Mouse (Mus musculus): Measurements from ENCODE around the gene Cdca7l. TPM values are rescaled to one million over a fixed set of nuclear protein-coding genes. Genes with fewer than 3 reads are reported as not detected.
A peak's percentile ranks its signal among the peaks of the same experiment; 100 is the strongest.

The Cdca7l gene
- total and polyA plus RNA-seq, 3 experiments: 30.6 to 56.6 (median 55.1) TPM

- dilution Hi-C loops (cut with MboI; ENCODE audit: extremely low pct_ligation_motif_present, extremely low pct_unique_long_range_greater_than_20kb, low sequenced_read_pairs): no loop called here
- no peak overlapping the region for H3K4me3 ChIP-seq (replicated peaks in 1 of 3; ENCODE audit: low read depth in 2 of 3, low read length in 2 of 3, poor library complexity in 1 of 3)
- in situ Hi-C loops (cut with MboI; ENCODE audit: low pct_ligation_motif_present, low pct_unique_long_range_greater_than_20kb, low sequenced_read_pairs): no loop called here
- no peaks in the 10 kb centered on the region for H3K9me3 ChIP-seq (replicated peaks; ENCODE audit: low read length)
- H3K4me1 ChIP-seq (ENCODE audit: control insufficient read depth in 1 of 2, insufficient read depth in 2 of 2): peaks cover 0 to 23% of the 10 kb centered on the region in 2 experiments; a peak in 2 of 4 replicates
- H3K9ac ChIP-seq (ENCODE audit: insufficient read depth, low read depth): no peak overlapping the region
- H3K27ac ChIP-seq (ENCODE audit: insufficient read depth, low read depth): no peak overlapping the region
- peak; percentile 51 for DNase-seq (ENCODE audit: extremely low read depth)
- H3K79me2 ChIP-seq (replicated peaks; ENCODE audit: control insufficient read depth, extremely low read depth, insufficient read depth, poor library complexity, severe bottlenecking): no peaks in the 10 kb centered on the region; the same call in 1 of the 2 replicates
- H3K27me3 ChIP-seq (replicated peaks): no peaks in the 10 kb centered on the region
- peaks cover 0 to 40% of the 10 kb centered on the region in 2 experiments for H3K36me3 ChIP-seq (replicated peaks in 1 of 2; ENCODE audit: control insufficient read depth in 1 of 2, insufficient read depth in 1 of 2, low read length in 1 of 2)
- no peak overlapping the region for H3K4me2 ChIP-seq (ENCODE audit: insufficient read depth, low read depth, poor library complexity, severe bottlenecking)
- TF ChIP-seq GABPA (IDR thresholded peaks at IDR 0.05; ENCODE audit: insufficient replicate concordance, low read depth, low read length) (no peak), MAFK (IDR thresholded peaks at IDR 0.05; ENCODE audit: insufficient replicate concordance, low read length) (no peak), JUND (conservative IDR thresholded peaks at IDR 0.05; ENCODE audit: low read depth, low read length) (no peak), USF2 (conservative IDR thresholded peaks at IDR 0.05; ENCODE audit: low read depth, low read length) (no peak), JUN (IDR thresholded peaks at IDR 0.05; ENCODE audit: insufficient read depth, low read depth, low read length) (no peak), CTCF (conservative IDR thresholded peaks at IDR 0.05 in 1 of 2, IDR thresholded peaks at IDR 0.05 in 1 of 2; ENCODE audit: low read depth in 2 of 2, low read length in 2 of 2) (peak; percentile 85 to 95), PAX5 (IDR thresholded peaks at IDR 0.05; ENCODE audit: low read length) (no peak), POLR2AphosphoS2 (IDR thresholded peaks at IDR 0.05; ENCODE audit: low read depth, low read length) (no peak), RAD21 (IDR thresholded peaks at IDR 0.05; ENCODE audit: low read depth, low read length) (peak; percentile 46), POLR2A (IDR thresholded peaks at IDR 0.05; ENCODE audit: low read depth, low read length) (no peak), SMC3 (IDR thresholded peaks at IDR 0.05; ENCODE audit: low read depth, low read length) (peak; percentile 86), BHLHE40 (IDR thresholded peaks at IDR 0.05; ENCODE audit: low read depth, low read length) (no peak), UBTF (IDR thresholded peaks at IDR 0.05; ENCODE audit: low read depth, low read length) (no peak), ETS1 (conservative IDR thresholded peaks at IDR 0.05; ENCODE audit: low read depth, low read length) (no peak), NRF1 (IDR thresholded peaks at IDR 0.05; ENCODE audit: low read depth, low read length) (no peak), SIN3A (IDR thresholded peaks at IDR 0.05; ENCODE audit: low read length) (no peak), MXI1 (IDR thresholded peaks at IDR 0.05; ENCODE audit: low read depth, low read length) (no peak)
Measured at GRCm38 (mm10) chr12:117853316-117853715, 49.2 kb downstream of the Cdca7l start.

- dilution Hi-C loops (cut with MboI; ENCODE audit: extremely low pct_ligation_motif_present, extremely low pct_unique_long_range_greater_than_20kb, low sequenced_read_pairs): no loop called here
- peaks cover 0 to 21% of the 10 kb centered on the region in 2 experiments; a peak in 2 of 4 replicates for H3K4me1 ChIP-seq (ENCODE audit: control insufficient read depth in 1 of 2, insufficient read depth in 2 of 2)
- in situ Hi-C loops (cut with MboI; ENCODE audit: low pct_ligation_motif_present, low pct_unique_long_range_greater_than_20kb, low sequenced_read_pairs): no loop called here
Measured at GRCm38 (mm10) chr12:117857023-117857422, 52.9 kb downstream of the Cdca7l start.

More at GRCm38 (mm10) chr12:117857023-117857422, 52.9 kb downstream of the Cdca7l start:
- no peaks in the 10 kb centered on the region for H3K9me3 ChIP-seq (replicated peaks; ENCODE audit: low read length)
- TF ChIP-seq USF2 (conservative IDR thresholded peaks at IDR 0.05; ENCODE audit: low read depth, low read length): no peak
- TF ChIP-seq POLR2AphosphoS2 (IDR thresholded peaks at IDR 0.05; ENCODE audit: low read depth, low read length): no peak
- no peak for TF ChIP-seq NELFE (IDR thresholded peaks at IDR 0.05; ENCODE audit: low read depth, low read length)
- TF ChIP-seq SIN3A (IDR thresholded peaks at IDR 0.05; ENCODE audit: low read length): no peak
- no peak for TF ChIP-seq JUN (IDR thresholded peaks at IDR 0.05; ENCODE audit: insufficient read depth, low read depth, low read length)
- no peak for TF ChIP-seq BHLHE40 (IDR thresholded peaks at IDR 0.05; ENCODE audit: low read depth, low read length)
- TF ChIP-seq CTCF (conservative IDR thresholded peaks at IDR 0.05 in 1 of 2, IDR thresholded peaks at IDR 0.05 in 1 of 2; ENCODE audit: low read depth in 2 of 2, low read length in 2 of 2): no peak
- TF ChIP-seq MAFK (IDR thresholded peaks at IDR 0.05; ENCODE audit: insufficient replicate concordance, low read length): no peak
- TF ChIP-seq EP300 (IDR thresholded peaks at IDR 0.05; ENCODE audit: low read length): no peak
- TF ChIP-seq SMC3 (IDR thresholded peaks at IDR 0.05; ENCODE audit: low read depth, low read length): no peak
- no peak for TF ChIP-seq TBP (conservative IDR thresholded peaks at IDR 0.05; ENCODE audit: low read depth, low read length)
- TF ChIP-seq GABPA (IDR thresholded peaks at IDR 0.05; ENCODE audit: insufficient replicate concordance, low read depth, low read length): no peak
- TF ChIP-seq ZMIZ1 (IDR thresholded peaks at IDR 0.05; ENCODE audit: low read depth, low read length): no peak
- TF ChIP-seq UBTF (IDR thresholded peaks at IDR 0.05; ENCODE audit: low read depth, low read length): no peak
- no peak for TF ChIP-seq ZNF384 (IDR thresholded peaks at IDR 0.05; ENCODE audit: low read depth, low read length)
- no peak for TF ChIP-seq MAX (IDR thresholded peaks at IDR 0.05; ENCODE audit: low read length)
- no peak for TF ChIP-seq USF1 (IDR thresholded peaks at IDR 0.05; ENCODE audit: low read depth, low read length)
- TF ChIP-seq IRF4 (IDR thresholded peaks at IDR 0.05; ENCODE audit: low read depth, low read length): no peak
- no peak for TF ChIP-seq CHD2 (IDR thresholded peaks at IDR 0.05; ENCODE audit: low read length)
- no peak for DNase-seq (ENCODE audit: extremely low read depth)
- no peak overlapping the region for H3K27ac ChIP-seq (ENCODE audit: insufficient read depth, low read depth)
- no peak overlapping the region for H3K4me2 ChIP-seq (ENCODE audit: insufficient read depth, low read depth, poor library complexity, severe bottlenecking)
- H3K36me3 ChIP-seq (replicated peaks in 1 of 2; ENCODE audit: control insufficient read depth in 1 of 2, insufficient read depth in 1 of 2, low read length in 1 of 2): peaks cover 0 to 42% of the 10 kb centered on the region in 2 experiments
- no peak overlapping the region for H3K9ac ChIP-seq (ENCODE audit: insufficient read depth, low read depth)
- no peaks in the 10 kb centered on the region for H3K27me3 ChIP-seq (replicated peaks)
- H3K79me2 ChIP-seq (replicated peaks; ENCODE audit: control insufficient read depth, extremely low read depth, insufficient read depth, poor library complexity, severe bottlenecking): no peaks in the 10 kb centered on the region; the same call in 1 of the 2 replicates
- no peak overlapping the region for H3K4me3 ChIP-seq (replicated peaks in 1 of 3; ENCODE audit: low read depth in 2 of 3, low read length in 2 of 3, poor library complexity in 1 of 3)
